Mouse (Mus musculus): ENCODE measurements around the gene Cspg4. TPM values are rescaled to one million over a fixed set of nuclear protein-coding genes. Genes with fewer than 3 reads are reported as not detected.

The Cspg4 gene
- polyA plus RNA-seq, 1 experiment, result 58.3 TPM

DNA sequence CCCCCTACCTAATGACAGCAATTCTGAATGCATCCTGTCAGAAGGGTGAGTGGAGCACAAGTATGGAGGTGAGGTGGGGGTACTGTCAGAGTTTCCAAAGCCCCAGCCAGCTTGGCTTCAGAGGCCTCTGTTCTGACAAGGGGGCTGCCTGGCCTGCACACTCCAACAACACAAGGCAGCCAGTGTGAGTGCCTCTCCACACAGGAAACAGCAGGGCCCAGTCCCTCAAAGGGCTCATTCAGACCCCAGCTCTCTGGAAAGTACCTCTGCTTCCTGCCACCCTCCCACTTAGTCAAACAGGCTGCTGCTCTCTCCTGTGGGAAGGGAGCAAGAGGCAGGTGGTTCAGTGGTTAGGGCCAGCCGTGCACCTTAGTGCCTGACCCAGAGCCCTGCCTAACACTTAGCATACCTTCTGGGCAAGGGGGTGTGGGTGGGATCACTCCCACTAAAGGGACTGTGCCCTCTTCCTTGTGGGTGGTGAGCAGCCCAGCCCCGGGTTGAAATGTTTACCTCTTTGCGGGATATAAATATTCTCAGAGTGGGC is 16.8 kb downstream of the Cspg4 start:
- no peak for TF ChIP-seq E2F4 (IDR thresholded peaks at IDR 0.05; ENCODE audit: insufficient read depth)
- TF ChIP-seq POLR2AphosphoS2 (IDR thresholded peaks at IDR 0.05; ENCODE audit: insufficient read length, low read depth), result no peak
- no peak for TF ChIP-seq MAX (IDR thresholded peaks at IDR 0.05; ENCODE audit: low read depth)
- TF ChIP-seq TCF3 (IDR thresholded peaks at IDR 0.05; ENCODE audit: insufficient read length, low read depth), result no peak
- no peak for TF ChIP-seq POLR2A (IDR thresholded peaks at IDR 0.05; ENCODE audit: insufficient read length, low read depth)
- TF ChIP-seq REST (IDR thresholded peaks at IDR 0.05; ENCODE audit: insufficient read depth, insufficient read length), result no peak
- no peak for TF ChIP-seq USF1 (IDR thresholded peaks at IDR 0.05; ENCODE audit: low read depth)
- no peak for TF ChIP-seq SRF (IDR thresholded peaks at IDR 0.05; ENCODE audit: control insufficient read depth, insufficient read length, low read depth)
- no peak for TF ChIP-seq CEBPB (IDR thresholded peaks at IDR 0.05; ENCODE audit: insufficient read depth, poor library complexity, severe bottlenecking)
- no peak for TF ChIP-seq MYOD1 (IDR thresholded peaks at IDR 0.05; ENCODE audit: control insufficient read depth in 1 of 3, insufficient read length in 2 of 3, low read depth in 2 of 3)
- no peak for TF ChIP-seq MYOG (IDR thresholded peaks at IDR 0.05; ENCODE audit: control insufficient read depth in 1 of 3, insufficient read depth in 1 of 3, insufficient read length in 2 of 3, low read depth in 2 of 3)
- TF ChIP-seq TCF12 (IDR thresholded peaks at IDR 0.05; ENCODE audit: insufficient read depth, poor library complexity, severe bottlenecking), result no peak
- no peak overlapping the region for H3K4me2 ChIP-seq (ENCODE audit: low read depth)
- H3K27me3 ChIP-seq (ENCODE audit: control insufficient read depth, insufficient read depth, insufficient read length), result no peaks in the 10 kb centered on the region
- peaks cover 5% of the 10 kb centered on the region for H3K79me2 ChIP-seq (ENCODE audit: control insufficient read depth, insufficient read depth)
- H3K36me3 ChIP-seq (ENCODE audit: control insufficient read depth, insufficient read depth), result no peaks in the 10 kb centered on the region
- H3ac ChIP-seq (ENCODE audit: control insufficient read depth, insufficient read length), result no peak overlapping the region
- no peak overlapping the region for H3K4me3 ChIP-seq

DNA sequence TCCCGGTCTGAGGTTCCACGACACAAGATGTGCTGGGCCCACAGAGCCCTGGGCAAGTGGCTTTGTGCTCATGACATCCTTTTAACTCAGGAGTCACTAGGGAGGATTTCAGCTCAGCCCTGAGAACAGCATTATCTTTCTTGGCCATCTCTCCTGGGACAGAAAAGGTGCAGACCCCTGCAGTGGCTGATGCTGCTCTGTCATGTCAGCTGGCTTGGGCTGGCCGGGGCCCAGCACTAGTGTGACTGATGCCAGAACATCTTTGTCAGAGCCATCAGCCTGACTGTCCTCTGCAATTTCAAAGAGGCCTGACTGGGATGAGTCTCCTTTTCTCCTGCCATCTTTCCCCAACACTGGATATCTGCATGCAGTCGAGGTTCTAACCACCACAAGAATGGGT is 17.4 kb downstream of the Cspg4 start:
- Histone ChIP-seq H3K79me2 (ENCODE audit: control insufficient read depth, insufficient read depth) (peaks cover 5% of the 10 kb centered on the region), H3K4me3 (no peak overlapping the region), H3ac (ENCODE audit: control insufficient read depth, insufficient read length) (no peak overlapping the region), H3K36me3 (ENCODE audit: control insufficient read depth, insufficient read depth) (no peaks in the 10 kb centered on the region), H3K27me3 (ENCODE audit: control insufficient read depth, insufficient read depth, insufficient read length) (no peaks in the 10 kb centered on the region), H3K4me2 (ENCODE audit: low read depth) (no peak overlapping the region)
- TF ChIP-seq MYOG (IDR thresholded peaks at IDR 0.05; ENCODE audit: control insufficient read depth in 1 of 3, insufficient read depth in 1 of 3, insufficient read length in 2 of 3, low read depth in 2 of 3) (no peak), TCF3 (IDR thresholded peaks at IDR 0.05; ENCODE audit: insufficient read length, low read depth) (no peak), MYOD1 (IDR thresholded peaks at IDR 0.05; ENCODE audit: control insufficient read depth in 1 of 3, insufficient read length in 2 of 3, low read depth in 2 of 3) (no peak), USF1 (IDR thresholded peaks at IDR 0.05; ENCODE audit: low read depth) (no peak)

DNA sequence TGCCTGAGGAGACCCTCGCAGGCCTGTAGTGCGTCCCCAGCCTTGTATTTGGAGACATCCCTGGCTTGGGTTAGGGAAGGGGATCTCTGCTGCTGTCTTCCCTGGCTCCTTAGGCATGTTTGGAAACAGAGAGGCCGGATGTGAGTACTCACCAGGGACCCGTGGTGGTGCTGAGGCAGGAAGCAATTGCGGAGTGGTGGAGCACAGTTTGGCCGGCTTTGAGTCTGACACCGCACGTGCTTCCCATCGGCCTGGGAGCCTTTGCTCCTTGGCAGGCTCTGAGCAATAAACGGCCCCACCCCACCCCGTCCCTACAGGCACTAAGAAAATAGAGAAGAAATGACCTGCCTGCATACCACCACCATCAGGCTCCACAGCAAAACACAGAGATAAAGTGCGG is 18.0 kb downstream of the Cspg4 start:
- Histone ChIP-seq H3K36me3 (ENCODE audit: control insufficient read depth, insufficient read depth) (no peaks in the 10 kb centered on the region), H3K4me3 (no peak overlapping the region), H3K79me2 (ENCODE audit: control insufficient read depth, insufficient read depth) (peaks cover 1% of the 10 kb centered on the region), H3ac (ENCODE audit: control insufficient read depth, insufficient read length) (no peak overlapping the region), H3K27me3 (ENCODE audit: control insufficient read depth, insufficient read depth, insufficient read length) (no peaks in the 10 kb centered on the region), H3K4me2 (ENCODE audit: low read depth) (no peak overlapping the region)
- no peak for TF ChIP-seq USF1 (IDR thresholded peaks at IDR 0.05; ENCODE audit: low read depth)
- TF ChIP-seq REST (IDR thresholded peaks at IDR 0.05; ENCODE audit: insufficient read depth, insufficient read length), result no peak
- no peak for TF ChIP-seq MYOG (IDR thresholded peaks at IDR 0.05; ENCODE audit: control insufficient read depth in 1 of 3, insufficient read depth in 1 of 3, insufficient read length in 2 of 3, low read depth in 2 of 3)
- TF ChIP-seq CEBPB (IDR thresholded peaks at IDR 0.05; ENCODE audit: insufficient read depth, poor library complexity, severe bottlenecking), result no peak
- no peak for TF ChIP-seq MAX (IDR thresholded peaks at IDR 0.05; ENCODE audit: low read depth)
- TF ChIP-seq MYOD1 (IDR thresholded peaks at IDR 0.05; ENCODE audit: control insufficient read depth in 1 of 3, insufficient read length in 2 of 3, low read depth in 2 of 3), result no peak
- no peak for TF ChIP-seq TCF3 (IDR thresholded peaks at IDR 0.05; ENCODE audit: insufficient read length, low read depth)
- TF ChIP-seq E2F4 (IDR thresholded peaks at IDR 0.05; ENCODE audit: insufficient read depth), result no peak
- no peak for TF ChIP-seq SRF (IDR thresholded peaks at IDR 0.05; ENCODE audit: control insufficient read depth, insufficient read length, low read depth)
- TF ChIP-seq TCF12 (IDR thresholded peaks at IDR 0.05; ENCODE audit: insufficient read depth, poor library complexity, severe bottlenecking), result no peak
- no peak for TF ChIP-seq POLR2AphosphoS2 (IDR thresholded peaks at IDR 0.05; ENCODE audit: insufficient read length, low read depth)
- TF ChIP-seq POLR2A (IDR thresholded peaks at IDR 0.05; ENCODE audit: insufficient read length, low read depth), result no peak

DNA sequence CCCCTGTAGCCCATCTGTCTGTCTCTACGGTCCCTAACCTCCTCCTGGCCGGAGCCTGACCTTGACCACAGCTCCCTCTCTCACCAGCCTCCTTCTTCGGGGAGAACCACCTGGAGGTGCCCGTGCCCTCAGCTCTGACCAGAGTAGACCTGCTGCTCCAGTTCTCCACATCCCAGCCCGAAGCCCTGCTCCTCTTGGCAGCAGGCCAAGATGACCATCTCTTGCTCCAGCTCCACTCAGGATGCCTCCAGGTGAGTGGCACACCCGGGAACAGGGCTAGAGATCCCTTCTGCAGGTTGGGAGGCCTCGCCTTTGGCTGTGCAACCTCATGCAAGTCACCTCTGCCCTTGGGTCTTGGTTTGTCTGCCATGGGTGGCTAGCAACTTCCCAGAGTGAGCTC is 18.6 kb downstream of the Cspg4 start:
- Histone ChIP-seq H3K36me3 (ENCODE audit: control insufficient read depth, insufficient read depth) (no peaks in the 10 kb centered on the region), H3K4me2 (ENCODE audit: low read depth) (no peak overlapping the region)

More for the DNA sequence above, 18.6 kb downstream of the Cspg4 start:
- Histone ChIP-seq H3ac (ENCODE audit: control insufficient read depth, insufficient read length) (no peak overlapping the region), H3K27me3 (ENCODE audit: control insufficient read depth, insufficient read depth, insufficient read length) (no peaks in the 10 kb centered on the region), H3K4me3 (no peak overlapping the region), H3K79me2 (ENCODE audit: control insufficient read depth, insufficient read depth) (no peaks in the 10 kb centered on the region)
- TF ChIP-seq E2F4 (IDR thresholded peaks at IDR 0.05; ENCODE audit: insufficient read depth) (no peak), MAX (IDR thresholded peaks at IDR 0.05; ENCODE audit: low read depth) (no peak), MYOG (IDR thresholded peaks at IDR 0.05; ENCODE audit: control insufficient read depth in 1 of 3, insufficient read depth in 1 of 3, insufficient read length in 2 of 3, low read depth in 2 of 3) (no peak), TCF3 (IDR thresholded peaks at IDR 0.05; ENCODE audit: insufficient read length, low read depth) (no peak), POLR2AphosphoS2 (IDR thresholded peaks at IDR 0.05; ENCODE audit: insufficient read length, low read depth) (no peak), POLR2A (IDR thresholded peaks at IDR 0.05; ENCODE audit: insufficient read length, low read depth) (no peak), USF1 (IDR thresholded peaks at IDR 0.05; ENCODE audit: low read depth) (no peak), REST (IDR thresholded peaks at IDR 0.05; ENCODE audit: insufficient read depth, insufficient read length) (no peak), CEBPB (IDR thresholded peaks at IDR 0.05; ENCODE audit: insufficient read depth, poor library complexity, severe bottlenecking) (no peak), TCF12 (IDR thresholded peaks at IDR 0.05; ENCODE audit: insufficient read depth, poor library complexity, severe bottlenecking) (no peak), MYOD1 (IDR thresholded peaks at IDR 0.05; ENCODE audit: control insufficient read depth in 1 of 3, insufficient read length in 2 of 3, low read depth in 2 of 3) (no peak), SRF (IDR thresholded peaks at IDR 0.05; ENCODE audit: control insufficient read depth, insufficient read length, low read depth) (no peak)
